Mouse (Mus musculus) gastrocnemius, postnatal 4 days (tissue): ENCODE results near the gene Slc25a1. TPM values are rescaled to one million over a fixed set of nuclear protein-coding genes. Genes with fewer than 3 reads are reported as not detected.
"Not testable (repeated sequence)": the region's sequence is repeated elsewhere in the genome, so short reads cannot be mapped to it uniquely, and the experiment has no call there.

Experiments
- DNase-seq, 2 experiments: peaks; one replicate each; pipeline ENCODE4 v3.0.0; 2021 to 2022; ENCODE audit warnings: low spot score in 2 of 2, mixed read lengths in 2 of 2
- long read RNA-seq, 2 experiments: library from polyadenylated mRNA; stranded (forward); transcript quantifications; one replicate each; pipeline ENCODE4 v2.0.0; 2021
- total RNA-seq, 2 experiments: library from RNA; stranded (reverse); gene quantifications; 2 replicates each; pipeline ENCODE4 v1.2.3; 2021

Slc25a1 gene
- total RNA-seq, result 10 to 100 TPM; 14.1 to 16.2 TPM
- long read RNA-seq, experiment 1, transcript Slc25a1-201 (9 exons, 1,666 nt), result major isoform, 30 of 39 reads
- long read RNA-seq, experiment 1, partial matches to known transcripts, result 3 of 39 reads
- long read RNA-seq, experiment 1, other reads (novel, unspliced or antisense), result 6 of 39 reads
- long read RNA-seq, experiment 2, transcript Slc25a1-201 (9 exons, 1,666 nt), result major isoform, 24 of 33 reads
- long read RNA-seq, experiment 2, partial matches to known transcripts, result 4 of 33 reads
- long read RNA-seq, experiment 2, other reads (novel, unspliced or antisense), result 4 of 33 reads

DNA sequence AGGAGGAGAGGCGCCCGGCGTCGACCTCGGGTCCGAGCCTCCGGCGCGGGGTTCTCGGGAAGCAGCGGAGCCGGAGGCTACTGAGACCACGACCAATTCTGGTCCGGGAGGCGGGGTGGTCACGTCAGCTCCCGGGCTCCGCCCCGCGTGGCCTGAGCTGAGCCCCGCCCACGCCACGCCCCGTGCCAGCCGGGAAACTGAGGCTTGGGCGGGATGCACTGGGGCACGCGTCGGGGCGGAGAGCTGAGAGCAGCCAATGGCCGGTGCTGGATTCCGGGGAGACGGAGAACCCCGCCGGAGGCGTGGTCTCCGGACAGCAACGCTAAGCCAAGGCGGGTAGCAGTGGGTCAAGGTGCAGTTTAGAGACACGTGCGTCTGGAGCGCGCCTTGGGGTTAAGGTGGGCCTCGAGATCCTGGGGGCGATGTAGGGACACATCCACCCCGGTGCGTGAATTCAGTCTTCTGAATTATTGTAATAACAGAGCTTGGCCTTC lies at the start of gene Slc25a1:
Gene Slc25a1 (minus strand): TSS at position 133 of the 494 bp plus-strand sequence.
- DNase-seq, result peak; percentile 41 to 70

DNA sequence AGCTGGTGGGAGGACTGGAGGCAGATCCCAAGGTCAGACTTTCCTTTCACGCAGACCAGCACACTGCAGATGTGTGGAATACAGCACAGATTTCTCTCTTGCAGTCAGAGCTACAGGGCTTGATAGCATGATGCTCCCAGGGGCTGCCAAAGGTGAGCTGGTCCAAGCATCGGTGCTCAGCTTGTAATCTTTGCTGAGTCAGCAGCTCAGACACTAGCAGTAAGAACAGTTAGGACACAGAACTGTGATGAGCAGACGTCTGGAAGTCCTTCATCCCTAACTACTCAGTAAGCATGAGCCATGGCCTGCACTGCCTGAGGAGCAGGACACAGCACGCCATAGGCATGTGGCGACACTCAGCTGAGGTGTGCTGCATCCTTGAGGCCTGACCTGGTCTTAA lies 43.8 kb upstream of the Slc25a1 start:
- no peak for DNase-seq

DNA sequence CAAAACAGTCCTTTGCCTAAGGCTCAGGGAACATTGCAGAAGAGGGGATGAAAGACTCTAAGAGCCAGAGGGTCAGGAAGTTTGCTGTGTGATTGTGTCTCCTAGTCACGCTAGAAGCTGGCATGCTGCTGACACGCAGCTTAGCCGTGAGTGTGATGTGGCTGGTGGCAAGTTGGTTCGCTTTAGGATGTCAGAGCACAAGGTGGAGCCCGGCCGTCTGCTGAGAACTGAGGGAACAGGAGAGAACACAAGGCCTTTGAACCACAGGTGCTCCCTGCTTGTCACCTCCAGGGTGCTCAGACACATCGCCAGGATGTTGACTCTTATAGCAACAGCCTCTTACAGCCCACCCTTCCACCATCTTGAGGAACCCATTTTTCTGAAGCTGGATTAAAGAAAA lies 34.1 kb upstream of the Slc25a1 start:
- DNase-seq, result no peak

DNA sequence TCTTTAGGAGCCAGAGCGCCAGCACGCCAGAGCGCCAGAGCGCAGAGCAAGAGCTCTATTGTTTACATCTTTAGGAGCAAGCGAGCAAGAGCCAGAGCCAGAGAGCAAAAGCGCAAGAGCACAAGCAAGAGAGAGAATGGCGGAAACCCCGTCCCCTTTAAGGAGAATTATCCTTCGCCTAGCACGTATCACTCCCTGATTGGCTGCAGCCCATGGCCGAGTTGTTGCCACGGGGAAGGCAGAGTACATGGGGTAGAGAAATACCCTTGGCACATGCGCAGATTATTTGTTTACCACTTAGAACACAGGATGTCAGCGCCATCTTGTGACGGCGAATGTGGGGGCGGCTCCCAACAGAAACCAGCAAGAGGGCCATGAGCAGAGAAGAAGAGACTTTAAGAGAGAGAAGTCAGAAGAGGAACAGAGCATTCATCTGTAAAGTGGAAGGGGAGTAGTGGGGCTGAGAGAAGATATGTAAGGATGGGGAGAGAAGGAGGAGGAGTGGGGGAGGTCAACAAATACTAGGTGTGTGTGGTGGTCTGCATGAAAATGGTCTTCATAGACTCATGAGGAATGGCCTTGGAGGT lies 28.1 kb upstream of the Slc25a1 start:
- DNase-seq, result not testable (repeated sequence)

DNA sequence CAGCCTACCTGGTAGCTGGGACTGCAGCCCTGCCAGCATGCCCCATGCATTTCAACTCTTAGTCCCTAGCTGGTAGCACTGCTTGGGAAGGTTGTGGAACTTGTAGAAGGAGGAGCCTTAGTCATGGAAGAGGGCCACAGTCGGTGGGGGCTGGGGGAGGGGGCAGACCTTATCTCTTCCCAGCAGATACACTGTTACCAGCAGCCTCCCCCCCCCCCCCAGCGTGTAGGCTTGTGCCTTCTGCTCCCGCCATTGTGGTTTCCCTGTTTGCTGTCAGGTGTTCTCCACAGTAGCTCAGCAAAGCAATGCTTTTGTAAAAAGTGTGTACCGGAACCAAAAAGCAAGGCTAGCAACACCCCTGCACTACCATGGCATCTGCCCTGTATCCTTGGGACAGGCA lies 23.6 kb upstream of the Slc25a1 start:
- no peak for DNase-seq

DNA sequence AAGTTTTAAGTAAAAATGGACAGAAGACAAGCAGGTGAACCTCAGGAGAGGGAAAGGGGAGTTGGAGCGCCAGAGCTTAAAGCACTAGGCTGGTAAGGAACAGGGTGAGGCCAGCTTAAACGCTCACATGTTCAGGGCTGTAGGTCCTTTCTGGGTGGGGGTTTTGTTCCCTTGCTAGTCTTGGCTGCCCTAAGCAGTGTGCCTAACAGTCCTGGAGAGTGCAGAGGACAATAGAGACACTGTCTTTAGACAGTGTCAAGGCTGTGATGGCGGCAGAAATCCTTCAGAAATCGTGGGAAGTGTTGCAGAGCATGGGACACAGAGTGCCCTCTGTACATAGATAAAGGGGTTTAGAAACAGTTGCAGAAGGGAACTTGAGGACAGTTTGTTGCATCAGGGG lies 22.0 kb upstream of the Slc25a1 start:
- no peak for DNase-seq

DNA sequence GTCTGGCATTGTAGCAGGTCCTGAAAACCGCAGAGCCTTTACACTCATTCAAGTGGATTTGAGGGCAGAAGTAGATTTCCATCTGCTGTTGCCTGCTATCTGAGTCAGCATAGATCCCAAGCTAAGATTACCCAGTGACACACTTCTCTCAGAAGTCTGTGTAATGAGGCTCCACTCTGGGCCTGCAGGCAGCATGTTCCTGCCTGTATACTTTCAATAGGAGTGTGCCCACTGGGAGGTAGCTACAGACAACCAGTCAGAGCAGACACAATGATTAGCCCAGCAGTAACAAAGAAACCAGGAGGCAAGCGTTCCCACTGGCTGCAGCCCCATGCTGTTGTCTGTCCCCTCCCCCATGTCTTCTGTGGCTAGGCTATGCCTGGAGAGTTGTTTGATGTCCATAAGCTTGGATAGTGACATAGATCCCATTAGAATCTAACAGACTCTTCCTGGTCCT lies 21.4 kb upstream of the Slc25a1 start:
- DNase-seq, result no peak

DNA sequence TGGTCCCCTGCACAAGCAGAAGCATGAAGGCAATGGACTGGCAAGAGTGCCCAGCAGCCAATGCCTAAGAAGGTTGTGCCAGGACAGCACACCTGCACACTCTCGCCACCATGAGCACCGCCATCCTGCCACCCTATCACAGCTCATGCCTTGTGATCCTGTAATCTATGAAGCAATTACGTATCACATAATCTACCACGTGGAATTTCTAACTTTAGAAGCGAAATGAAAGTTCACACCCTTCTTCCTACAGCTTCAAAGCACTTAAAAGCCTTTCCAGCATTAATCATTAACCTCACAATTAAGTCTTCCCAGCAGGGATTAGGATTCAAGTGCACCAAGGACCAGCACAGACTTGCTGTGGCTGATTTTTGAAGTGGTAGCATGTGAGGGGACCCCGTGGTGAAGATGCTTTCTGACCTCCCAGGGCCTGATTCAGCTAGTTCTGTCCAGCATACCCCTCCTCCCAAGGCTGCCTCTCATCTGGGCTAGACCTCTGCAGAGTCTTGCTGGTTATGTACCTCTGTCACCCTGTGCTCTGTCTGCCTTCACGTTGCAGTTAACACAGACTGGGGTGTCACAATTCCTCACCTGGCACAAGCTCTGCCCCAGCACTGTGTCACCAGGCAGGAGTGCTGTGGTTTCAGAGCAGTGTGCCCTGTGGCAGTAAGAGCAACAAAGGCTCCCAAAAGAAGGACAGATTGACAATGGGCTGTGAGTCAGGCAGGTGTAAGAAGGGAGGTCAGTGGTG lies 17.2 kb upstream of the Slc25a1 start:
- DNase-seq, result no peak

DNA sequence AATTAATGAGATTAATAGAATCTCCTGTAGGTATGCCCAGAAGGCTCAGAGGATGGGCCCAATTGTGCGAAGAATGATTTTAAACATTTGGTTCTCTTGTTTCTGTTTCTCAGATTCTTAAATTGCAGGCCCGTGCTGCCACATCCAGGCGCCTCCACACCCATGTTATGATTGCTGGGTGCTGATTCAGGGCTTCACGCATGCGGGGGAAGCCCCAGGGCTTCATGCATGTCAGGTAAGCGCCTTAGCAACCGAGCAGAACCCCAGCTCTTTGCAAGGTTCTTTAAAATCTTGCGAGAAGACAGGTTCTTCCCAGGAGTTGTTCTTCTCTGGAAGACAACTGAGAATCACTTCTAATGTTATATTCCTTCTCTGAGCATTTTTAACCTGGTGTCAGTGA lies 15.4 kb upstream of the Slc25a1 start:
- DNase-seq, result no peak

DNA sequence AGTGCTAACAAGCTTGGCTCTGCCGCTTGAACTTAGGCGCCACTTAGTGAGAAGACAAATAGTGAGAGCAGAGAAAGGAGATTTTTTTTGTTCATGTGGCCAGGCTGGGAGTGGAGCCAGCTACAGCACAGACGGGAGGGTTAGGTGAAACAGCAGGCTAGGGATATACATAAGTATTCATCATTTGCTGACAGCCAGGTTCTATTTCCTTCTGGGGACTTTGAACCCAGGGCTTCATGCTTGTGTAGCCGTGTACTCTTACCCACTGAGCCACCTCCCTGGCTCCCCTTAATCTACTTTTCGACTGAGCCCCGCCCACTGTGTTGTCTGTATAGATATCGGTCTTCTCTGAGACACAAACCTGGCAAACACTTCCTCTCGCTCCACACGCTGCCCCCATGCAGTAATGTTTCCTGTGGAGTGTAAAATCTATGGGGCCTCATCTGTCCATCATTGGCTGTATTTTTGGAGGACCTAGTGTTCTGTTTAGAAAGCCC lies 11.3 kb upstream of the Slc25a1 start:
- DNase-seq, result no peak

DNA sequence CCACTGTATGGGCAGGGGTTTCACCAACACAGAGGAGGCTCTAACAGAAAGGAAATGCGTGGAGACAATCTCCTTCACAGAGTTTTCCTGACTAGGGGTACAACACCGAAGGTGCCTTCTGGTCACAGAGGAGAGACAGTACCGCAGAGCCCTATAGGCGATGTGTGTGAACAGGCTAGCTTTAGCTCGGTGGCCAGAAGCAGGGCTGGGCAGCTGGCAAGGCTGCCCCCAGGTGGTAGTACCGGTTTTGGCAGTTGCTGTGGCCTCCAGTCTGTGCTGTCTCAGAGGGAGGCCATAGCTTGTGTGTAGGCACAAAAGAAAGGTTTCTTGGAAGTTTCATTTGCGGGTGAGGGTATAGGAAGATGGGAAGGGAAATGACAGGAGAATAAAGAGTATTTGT lies 10.8 kb upstream of the Slc25a1 start:
- DNase-seq, result peak in 1 of 2 experiments; percentile 30

DNA sequence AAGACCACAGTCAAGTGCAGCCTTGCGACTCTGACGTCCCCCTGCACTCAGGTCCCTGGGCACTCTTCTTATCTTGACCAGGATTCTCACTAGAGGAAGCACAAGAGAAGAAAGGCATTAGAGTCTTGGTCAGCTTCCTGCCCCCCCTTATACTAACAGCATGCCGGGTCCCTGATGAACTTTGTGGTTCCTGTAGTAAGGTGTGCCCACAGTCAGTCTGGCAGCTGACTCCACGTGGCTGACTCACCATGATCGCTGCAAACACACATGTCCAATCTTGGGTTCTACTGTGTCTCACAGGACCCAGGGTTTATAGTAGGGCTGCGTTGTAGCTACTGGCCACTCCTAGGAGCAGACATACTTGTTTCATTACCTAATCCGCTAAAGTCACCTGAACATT lies 10.2 kb upstream of the Slc25a1 start:
- no peak for DNase-seq

DNA sequence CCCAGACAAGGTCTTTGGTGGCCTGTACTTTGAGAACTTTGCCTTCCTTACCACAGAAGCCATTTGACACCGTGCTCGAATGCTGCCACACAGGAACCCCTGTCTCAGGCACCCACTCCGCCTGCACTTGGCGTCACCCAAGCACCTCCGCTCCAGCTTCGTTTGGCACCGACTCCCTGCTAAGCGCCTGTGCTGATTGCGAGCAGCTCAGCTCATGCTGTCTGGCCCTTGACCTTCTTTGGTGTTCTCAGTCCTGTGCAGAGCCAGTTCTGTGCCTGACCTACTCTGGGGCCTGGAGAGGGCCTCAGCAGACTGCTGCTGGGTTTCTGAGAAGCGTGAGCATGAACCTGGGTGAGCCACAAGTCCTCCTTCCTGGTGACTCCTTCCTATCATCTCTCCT lies 8.8 kb upstream of the Slc25a1 start:
- DNase-seq, result no peak

DNA sequence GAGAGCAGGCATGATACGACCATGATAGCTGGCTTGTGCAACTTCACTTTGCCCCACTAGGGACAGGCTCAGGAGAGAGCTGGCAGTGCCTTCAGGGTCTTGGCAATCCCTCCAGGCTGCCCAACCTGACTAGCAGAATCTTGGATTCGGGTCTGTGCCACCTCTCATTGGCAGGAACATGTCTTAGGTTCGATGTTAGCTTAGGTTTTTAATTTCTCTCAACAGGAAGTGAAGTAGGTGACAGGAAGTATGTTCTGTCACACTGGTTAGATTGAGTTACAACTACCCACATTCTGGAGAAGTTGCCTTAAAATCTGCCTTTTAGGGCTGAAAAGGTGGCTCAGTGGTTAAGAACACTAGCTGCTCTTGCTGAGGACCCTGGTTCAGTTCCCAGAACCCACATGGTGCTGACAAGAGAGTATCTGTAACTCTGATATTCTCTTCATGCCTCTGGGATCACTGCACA lies 6.5 kb upstream of the Slc25a1 start:
- no peak for DNase-seq

DNA sequence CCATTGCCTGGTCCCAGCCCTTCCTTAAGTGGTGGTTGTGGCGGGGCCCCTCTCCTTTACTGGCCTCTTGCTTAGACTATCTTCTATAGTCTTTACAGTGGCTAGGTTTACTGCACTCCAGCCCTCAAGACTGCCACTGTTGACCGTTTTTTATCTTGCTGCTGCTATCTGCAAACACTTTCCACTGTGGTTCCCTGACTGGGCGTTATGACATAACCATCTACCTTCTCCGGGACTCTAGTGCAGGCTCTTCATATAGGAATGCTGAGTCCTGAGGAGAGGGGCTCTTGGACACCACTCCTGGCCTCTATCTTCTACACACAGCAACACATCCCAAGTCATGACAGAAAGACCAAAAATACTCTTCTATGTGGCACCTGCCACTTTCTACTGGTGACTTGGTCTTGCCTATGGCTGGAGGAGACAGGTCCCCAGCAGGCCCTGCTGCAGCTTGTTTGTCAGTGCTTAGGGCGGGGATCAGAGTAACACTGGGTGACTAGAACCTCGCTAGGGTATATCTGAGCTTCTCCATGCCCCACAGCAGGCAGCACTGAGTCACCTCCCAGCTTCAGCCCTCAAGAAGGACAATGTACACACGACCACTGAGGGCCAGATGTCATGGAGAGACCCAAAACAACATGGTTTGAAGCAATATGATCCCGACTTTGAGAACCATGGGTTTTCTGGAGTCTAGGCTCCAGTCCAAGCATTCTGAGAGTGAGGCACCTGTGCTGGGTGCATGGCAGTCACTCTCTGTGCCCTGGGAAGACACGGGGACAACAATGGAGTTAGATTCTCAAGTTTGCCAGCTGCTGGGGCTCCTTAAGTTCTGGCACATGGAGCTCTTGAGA lies 5.8 kb upstream of the Slc25a1 start:
- no peak for DNase-seq

DNA sequence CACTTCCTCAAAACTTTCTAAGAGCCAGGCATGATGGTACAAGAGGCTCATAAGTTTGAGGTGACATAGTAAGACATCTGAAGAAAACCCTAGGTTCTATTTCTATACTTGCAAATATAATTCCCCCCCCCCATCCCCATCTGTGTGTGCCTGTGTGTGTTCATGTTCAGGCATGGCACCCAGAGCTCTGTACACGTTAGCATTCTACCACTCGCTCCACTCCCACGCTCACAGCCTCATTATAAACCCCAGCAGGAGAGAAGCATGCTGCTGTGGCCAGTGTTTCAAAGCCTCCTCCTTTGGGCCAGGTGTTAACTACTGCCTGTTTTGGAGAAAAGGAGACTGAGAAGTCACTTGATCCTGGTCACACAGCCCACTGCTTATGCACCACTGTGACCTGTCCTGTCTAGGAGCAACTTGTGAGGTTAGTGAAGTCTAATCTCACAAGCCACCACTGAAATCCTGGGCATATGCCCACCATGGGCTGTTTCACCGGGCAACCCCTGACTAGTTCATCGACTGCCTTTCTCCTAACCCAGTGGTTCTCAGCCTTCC lies 4.0 kb upstream of the Slc25a1 start:
- no peak for DNase-seq

DNA sequence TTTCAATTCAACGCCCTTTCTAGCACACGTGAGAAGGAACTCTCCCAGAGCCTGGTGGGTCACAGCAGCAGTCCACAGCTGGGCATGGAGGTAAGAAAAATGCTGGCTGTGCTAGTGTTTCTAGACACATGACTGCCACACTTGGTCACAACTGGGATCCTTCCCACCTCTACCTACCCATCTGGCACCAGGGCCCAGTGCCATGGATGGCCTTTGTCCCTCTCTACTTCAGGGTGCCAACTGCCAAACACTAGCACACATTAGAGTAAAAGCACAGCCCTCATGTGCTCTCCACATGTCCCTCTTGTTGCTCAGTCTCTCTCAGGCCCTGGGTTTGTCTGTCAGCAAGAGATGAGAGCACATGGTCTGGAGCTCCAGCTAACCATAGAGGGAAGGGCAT lies 1.6 kb upstream of the Slc25a1 start:
- DNase-seq, result no peak

DNA sequence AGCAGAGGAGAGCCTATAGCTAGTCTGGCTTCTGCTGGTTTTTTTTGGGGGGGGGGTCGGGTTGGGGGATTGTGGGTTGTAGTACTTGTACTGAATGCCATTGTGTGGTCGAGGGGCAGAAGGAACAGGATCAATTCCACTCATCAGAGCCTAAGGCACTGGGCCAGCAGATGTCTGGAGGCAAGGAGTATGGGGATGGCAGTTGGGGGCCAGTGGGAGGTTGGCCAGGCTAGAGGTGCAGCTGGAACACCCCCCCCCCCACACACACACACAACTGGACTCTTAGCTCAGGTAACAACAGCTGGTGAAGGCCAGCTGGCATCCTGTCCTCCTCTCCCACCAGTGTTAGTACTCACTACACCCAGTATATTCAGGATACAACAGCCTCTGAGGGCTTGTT lies 1.2 kb upstream of the Slc25a1 start:
- no peak for DNase-seq

DNA sequence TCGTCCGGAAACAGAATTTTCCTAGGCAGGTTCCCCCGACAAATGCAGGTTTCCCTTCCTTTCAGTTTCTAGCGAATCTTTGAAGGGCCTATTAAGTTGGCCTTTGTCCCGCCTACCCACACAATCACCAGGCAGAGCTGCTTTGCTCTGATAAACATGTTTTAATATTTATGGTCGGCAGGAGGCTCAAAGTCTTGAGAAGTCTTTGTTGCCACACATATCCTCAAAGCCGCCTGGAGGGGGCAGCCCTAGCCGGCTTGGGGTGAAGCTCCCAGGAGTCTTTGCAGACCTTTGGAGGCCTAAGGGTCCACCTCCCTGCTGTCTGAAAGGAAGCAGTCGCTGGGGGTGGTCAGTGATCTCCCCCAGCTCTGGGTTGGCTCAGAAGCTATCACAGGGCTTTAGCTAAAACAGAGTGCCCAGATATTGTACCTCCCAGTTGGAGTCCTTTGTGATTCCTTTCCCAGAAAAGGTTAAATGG lies 647 bp upstream of the Slc25a1 start:
- peak; percentile 42 to 67 for DNase-seq

DNA sequence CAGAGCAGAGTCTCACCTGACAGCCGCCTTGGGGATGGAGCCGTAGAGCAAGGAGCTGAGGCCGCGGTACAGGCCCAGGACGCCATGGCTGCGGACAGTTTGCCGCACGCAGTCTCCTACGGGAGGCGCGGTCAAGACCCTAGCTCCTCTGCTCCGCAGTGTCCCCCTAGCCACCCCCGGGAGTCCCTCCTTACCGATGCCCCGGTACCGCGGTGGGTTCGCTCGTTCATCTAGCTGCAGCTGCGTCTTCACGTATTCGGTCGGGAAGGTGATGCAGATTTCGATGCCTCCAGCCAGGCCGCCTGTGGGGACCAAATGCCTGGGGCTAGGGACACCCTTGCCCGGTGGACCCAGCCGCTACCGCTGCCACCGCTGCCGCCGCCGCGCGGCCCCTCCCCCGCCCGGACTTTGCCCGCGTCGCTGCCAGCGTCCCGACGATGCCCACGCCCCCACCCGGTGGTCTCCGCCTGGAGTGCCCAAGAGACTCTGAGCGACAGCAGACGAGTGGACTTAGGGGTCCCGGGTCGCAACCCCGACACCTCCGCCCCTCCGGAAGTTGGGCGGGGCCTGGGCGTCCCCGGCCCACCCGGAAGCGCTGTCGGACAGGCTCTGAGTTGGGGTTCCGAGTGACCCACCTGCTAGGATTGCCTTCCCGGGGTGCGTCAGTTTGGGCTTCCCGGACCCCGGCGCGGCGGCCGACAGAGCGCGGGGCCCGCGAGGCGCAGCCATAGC lies 502 bp downstream of the Slc25a1 start:
- DNase-seq, result peak in 1 of 2 experiments; percentile 30
